Mouse (Mus musculus) lung, postnatal 25 days (tissue): Measurements from ENCODE around the gene Eif4ebp2.

Source experiments
- DNase-seq: peaks from one replicate; pipeline ENCODE4 v3.0.0; 2022; ENCODE audit warnings: low spot score

Gene Eif4ebp2

GRCm38 (mm10) chr10:61452645-61453044 is at the start of gene Eif4ebp2:
Gene Eif4ebp2 (minus strand): TSS chr10:61452661.
- DNase-seq = peak; percentile 99

GRCm38 (mm10) chr10:61500756-61501155 is 48.3 kb upstream of the Eif4ebp2 start:
- no peak for DNase-seq

- DNase-seq = no peak
Measured at GRCm38 (mm10) chr10:61499505-61500466, 47.3 kb upstream of the Eif4ebp2 start.

GRCm38 (mm10) chr10:61496231-61496630 is 43.8 kb upstream of the Eif4ebp2 start:
- no peak for DNase-seq

- no peak for DNase-seq
Measured at GRCm38 (mm10) chr10:61495461-61495860, 43.0 kb upstream of the Eif4ebp2 start.

GRCm38 (mm10) chr10:61492040-61492439 is 39.6 kb upstream of the Eif4ebp2 start:
- DNase-seq = peak; percentile 89

- DNase-seq = no peak
Measured at GRCm38 (mm10) chr10:61491573-61491972, 39.1 kb upstream of the Eif4ebp2 start.

- DNase-seq = no peak
Measured at GRCm38 (mm10) chr10:61488522-61489110, 36.2 kb upstream of the Eif4ebp2 start.

- no peak for DNase-seq
Measured at GRCm38 (mm10) chr10:61486551-61487339, 34.3 kb upstream of the Eif4ebp2 start.

GRCm38 (mm10) chr10:61484801-61485200 is 32.3 kb upstream of the Eif4ebp2 start:
- no peak for DNase-seq

- no peak for DNase-seq
Measured at GRCm38 (mm10) chr10:61482771-61483170, 30.3 kb upstream of the Eif4ebp2 start.

- DNase-seq = no peak
Measured at GRCm38 (mm10) chr10:61480488-61480887, 28.0 kb upstream of the Eif4ebp2 start.

GRCm38 (mm10) chr10:61479927-61480326 is 27.5 kb upstream of the Eif4ebp2 start:
- no peak for DNase-seq

- no peak for DNase-seq
Measured at GRCm38 (mm10) chr10:61479461-61479860, 27.0 kb upstream of the Eif4ebp2 start.

GRCm38 (mm10) chr10:61476440-61477165 is 24.1 kb upstream of the Eif4ebp2 start:
- no peak for DNase-seq

- DNase-seq = peak; percentile 95
Measured at GRCm38 (mm10) chr10:61475594-61476439, 23.4 kb upstream of the Eif4ebp2 start, which contains the start of gene Lrrc20. Gene Lrrc20 (plus strand): TSS chr10:61475801.

GRCm38 (mm10) chr10:61474344-61474743 is 21.9 kb upstream of the Eif4ebp2 start:
- no peak for DNase-seq

GRCm38 (mm10) chr10:61473640-61474039 is 21.2 kb upstream of the Eif4ebp2 start:
- DNase-seq = no peak

GRCm38 (mm10) chr10:61468900-61469299 is 16.4 kb upstream of the Eif4ebp2 start:
- no peak for DNase-seq

- peak; percentile 33 for DNase-seq
Measured at GRCm38 (mm10) chr10:61466873-61467272, 14.4 kb upstream of the Eif4ebp2 start.

GRCm38 (mm10) chr10:61466242-61466641 is 13.8 kb upstream of the Eif4ebp2 start:
- no peak for DNase-seq
